ENCODE assay signal across 13 mouse cellular contexts in genomic region chr11:100290235-100290634, GRCm38 (mm10). TPM values are rescaled to one million over a fixed set of nuclear protein-coding genes. Genes with fewer than 3 reads are reported as not detected.
A peak's percentile ranks its signal among the peaks of the same experiment; 100 is the strongest.
DNase-seq lines count a peak whose midpoint lies in the region; ATAC-seq lines count a peak whose summit lies in the region.
"Had no signal": no experiment of that assay in that cellular context is flagged by ENCODE, and none has a peak within 500 bp of the region (broad histone marks: within the 10 kb centered on the region; RNA-seq: fewer than 3 reads in every experiment).

No protein-coding gene starts in this region.

- no peaks in the 10 kb centered on the region for H3K9me3 ChIP-seq in intestine, embryonic 16.5 days (ENCODE audit: control insufficient read depth, low read length)
- no peaks in the 10 kb centered on the region for H3K9me3 ChIP-seq in intestine, embryonic 15.5 days
- no peaks in the 10 kb centered on the region for H3K9me3 ChIP-seq in embryonic facial prominence, embryonic 13.5 days

- H3K9ac ChIP-seq in intestine, embryonic 16.5 days (ENCODE audit: low read depth, low read length), result peak overlapping the region; percentile 37; the same call in 1 of the 2 replicates
- H3K9ac ChIP-seq in intestine, embryonic 15.5 days, result no peak overlapping the region
- H3K9ac ChIP-seq in embryonic facial prominence, embryonic 13.5 days, result no peak overlapping the region
- H3K9ac ChIP-seq: liver, embryonic 14.5 days had no signal

- peak overlapping the region; percentile 57 for H3K27ac ChIP-seq in intestine, embryonic 16.5 days (ENCODE audit: low read length)
- H3K27ac ChIP-seq in intestine, embryonic 15.5 days, result no peak overlapping the region
- peak overlapping the region; percentile 86 for H3K27ac ChIP-seq in embryonic facial prominence, embryonic 13.5 days
- H3K27ac ChIP-seq: liver, embryonic 14.5 days had no signal

- no peak overlapping the region for H3K4me2 ChIP-seq in intestine, embryonic 16.5 days (ENCODE audit: low read depth, low read length)
- no peak overlapping the region for H3K4me2 ChIP-seq in intestine, embryonic 15.5 days (replicated peaks)
- H3K4me2 ChIP-seq in embryonic facial prominence, embryonic 13.5 days, result no peak overlapping the region

- DNase-seq in adrenal gland, adult 2 months, result peak; percentile 48
- no peak for DNase-seq in adrenal gland, adult 18-20 months (ENCODE audit: low spot score in 2 of 2)
- DNase-seq in lung, postnatal 36 days, result peak; percentile 45
- no peak for DNase-seq in thymus, postnatal 0 days (ENCODE audit: low spot score)
- no peak for DNase-seq in frontal cortex, adult 2 months (ENCODE audit: extremely low spot score in 1 of 2, low spot score in 1 of 2)
- DNase-seq: kidney, adult 11 months; thymus, postnatal 4 days had no signal

- no peaks in the 10 kb centered on the region for H3K27me3 ChIP-seq in intestine, embryonic 16.5 days (replicated peaks; ENCODE audit: control insufficient read depth, insufficient read depth, low read length)
- no peaks in the 10 kb centered on the region for H3K27me3 ChIP-seq in intestine, embryonic 15.5 days (replicated peaks)
- no peaks in the 10 kb centered on the region for H3K27me3 ChIP-seq in embryonic facial prominence, embryonic 13.5 days

- no peak overlapping the region for H3K4me3 ChIP-seq in intestine, embryonic 16.5 days (ENCODE audit: low read length)
- H3K4me3 ChIP-seq in intestine, embryonic 15.5 days (replicated peaks), result no peak overlapping the region
- H3K4me3 ChIP-seq in embryonic facial prominence, embryonic 13.5 days, result no peak overlapping the region

- no peaks in the 10 kb centered on the region for H3K36me3 ChIP-seq in intestine, embryonic 16.5 days (ENCODE audit: control insufficient read depth, insufficient read depth, low read length)
- no peaks in the 10 kb centered on the region for H3K36me3 ChIP-seq in intestine, embryonic 15.5 days
- H3K36me3 ChIP-seq in embryonic facial prominence, embryonic 13.5 days, result no peaks in the 10 kb centered on the region

- H3K4me1 ChIP-seq in intestine, embryonic 16.5 days (ENCODE audit: control insufficient read depth, insufficient read depth, low read length), result peaks cover 32% of the 10 kb centered on the region
- peaks cover 36% of the 10 kb centered on the region for H3K4me1 ChIP-seq in intestine, embryonic 15.5 days (replicated peaks)
- H3K4me1 ChIP-seq in embryonic facial prominence, embryonic 13.5 days, result peaks cover 20% of the 10 kb centered on the region

- 38% methylated on average over 5 of the region's 5 CpGs for WGBS in intestine, embryonic 16.5 days
- 45% methylated on average over 5 of the region's 5 CpGs for WGBS in intestine, embryonic 15.5 days
- WGBS in embryonic facial prominence, embryonic 13.5 days, result 43% methylated on average over 5 of the region's 5 CpGs

- ATAC-seq in intestine, embryonic 16.5 days, result no peak
- ATAC-seq in intestine, embryonic 15.5 days, result no peak
- no peak for ATAC-seq in embryonic facial prominence, embryonic 13.5 days (ENCODE audit: insufficient number of reproducible peaks, insufficient read depth, low FRiP score, low TSS enrichment, low read depth)
- ATAC-seq: midbrain, embryonic 16.5 days had no signal

RNA-seq across cellular contexts. Expression of gene Krt42, which starts 20.6 kb away (rescaled TPM):
- total RNA-seq in adrenal gland, adult 2 months (2021), result not detected
- polyA plus RNA-seq in adrenal gland, adult 2 months (2012; rRNA removed), result 0.12 TPM in 1 of 2 replicates, not detected in the other
- not detected for total RNA-seq in adrenal gland, adult 18-20 months (2021)
- not detected in 2 replicates for polyA plus RNA-seq in intestine, embryonic 16.5 days (2015; fragmentation: Nextera tagmentation; extraction: Ambion mirVana)
- not detected in 2 replicates for polyA plus RNA-seq in intestine, embryonic 15.5 days (2015; fragmentation: Nextera tagmentation; extraction: Ambion mirVana)
- polyA plus RNA-seq in embryonic facial prominence, embryonic 13.5 days (2015; fragmentation: Nextera tagmentation; extraction: Ambion mirVana), result 0.20 and 0.25 TPM in 2 replicates
- polyA plus RNA-seq in thymus, postnatal 0 days (2015; fragmentation: Nextera tagmentation; extraction: Ambion mirVana), result 0.35 and 0.46 TPM in 2 replicates
- polyA plus RNA-seq in frontal cortex, adult 2 months (2012; rRNA removed), result 0.14 TPM in 1 of 2 replicates, not detected in the other
- total RNA-seq: heart, adult 18-20 months had no signal
- polyA plus RNA-seq: liver, embryonic 14.5 days; midbrain, embryonic 16.5 days had no signal

RNA-seq across cellular contexts. Expression of gene Krt17, which starts 29.4 kb away (rescaled TPM):
- not detected for total RNA-seq in adrenal gland, adult 2 months (2021)
- polyA plus RNA-seq in adrenal gland, adult 2 months (2012; rRNA removed), result not detected in 2 replicates
- total RNA-seq in adrenal gland, adult 18-20 months (2021), result not detected
- 11.5 and 11.8 TPM in 2 replicates for polyA plus RNA-seq in intestine, embryonic 16.5 days (2015; fragmentation: Nextera tagmentation; extraction: Ambion mirVana)
- 11.6 and 12.7 TPM in 2 replicates for polyA plus RNA-seq in intestine, embryonic 15.5 days (2015; fragmentation: Nextera tagmentation; extraction: Ambion mirVana)
- polyA plus RNA-seq in embryonic facial prominence, embryonic 13.5 days (2015; fragmentation: Nextera tagmentation; extraction: Ambion mirVana), result 161 and 186 TPM in 2 replicates
- polyA plus RNA-seq in thymus, postnatal 0 days (2015; fragmentation: Nextera tagmentation; extraction: Ambion mirVana), result 436 and 450 TPM in 2 replicates
- 0.23 and 0.28 TPM in 2 replicates for polyA plus RNA-seq in frontal cortex, adult 2 months (2012; rRNA removed)

RNA-seq across cellular contexts. Expression of gene Eif1, which starts 29.4 kb away (rescaled TPM):
- total RNA-seq in adrenal gland, adult 2 months (2021), result 1,000 to 10,000 TPM; 1,002 to 1,252 TPM
- polyA plus RNA-seq in adrenal gland, adult 2 months (2012; rRNA removed), result 121 and 147 TPM in 2 replicates
- 1,000 to 10,000 TPM; 1,436 to 1,462 TPM for total RNA-seq in adrenal gland, adult 18-20 months (2021)
- polyA plus RNA-seq in intestine, embryonic 16.5 days (2015; fragmentation: Nextera tagmentation; extraction: Ambion mirVana), result 1,811 and 1,878 TPM in 2 replicates
- polyA plus RNA-seq in intestine, embryonic 15.5 days (2015; fragmentation: Nextera tagmentation; extraction: Ambion mirVana), result 1,793 and 1,952 TPM in 2 replicates
- polyA plus RNA-seq in embryonic facial prominence, embryonic 13.5 days (2015; fragmentation: Nextera tagmentation; extraction: Ambion mirVana), result 1,424 and 1,667 TPM in 2 replicates
- 2,060 and 2,248 TPM in 2 replicates for polyA plus RNA-seq in thymus, postnatal 0 days (2015; fragmentation: Nextera tagmentation; extraction: Ambion mirVana)
- polyA plus RNA-seq in frontal cortex, adult 2 months (2012; rRNA removed), result 510 and 517 TPM in 2 replicates

RNA-seq across cellular contexts. Expression of gene Krt16, which starts 41.5 kb away (rescaled TPM):
- total RNA-seq in adrenal gland, adult 2 months (2021), result not detected
- not detected in 2 replicates for polyA plus RNA-seq in adrenal gland, adult 2 months (2012; rRNA removed)
- total RNA-seq in adrenal gland, adult 18-20 months (2021), result not detected
- not detected in 2 replicates for polyA plus RNA-seq in intestine, embryonic 16.5 days (2015; fragmentation: Nextera tagmentation; extraction: Ambion mirVana)
- polyA plus RNA-seq in intestine, embryonic 15.5 days (2015; fragmentation: Nextera tagmentation; extraction: Ambion mirVana), result not detected in 2 replicates
- polyA plus RNA-seq in embryonic facial prominence, embryonic 13.5 days (2015; fragmentation: Nextera tagmentation; extraction: Ambion mirVana), result 0.33 and 0.45 TPM in 2 replicates
- polyA plus RNA-seq in thymus, postnatal 0 days (2015; fragmentation: Nextera tagmentation; extraction: Ambion mirVana), result 2.5 and 2.7 TPM in 2 replicates
- not detected in 2 replicates for polyA plus RNA-seq in frontal cortex, adult 2 months (2012; rRNA removed)
- total RNA-seq: heart, adult 18-20 months had no signal
- polyA plus RNA-seq: liver, embryonic 14.5 days; midbrain, embryonic 16.5 days had no signal

RNA-seq across cellular contexts. Expression of gene Gast, which starts 44.0 kb away (rescaled TPM):
- not detected for total RNA-seq in adrenal gland, adult 2 months (2021)
- polyA plus RNA-seq in adrenal gland, adult 2 months (2012; rRNA removed), result not detected in 2 replicates
- total RNA-seq in adrenal gland, adult 18-20 months (2021), result not detected
- polyA plus RNA-seq in intestine, embryonic 16.5 days (2015; fragmentation: Nextera tagmentation; extraction: Ambion mirVana), result 0.77 and 0.80 TPM in 2 replicates
- polyA plus RNA-seq in intestine, embryonic 15.5 days (2015; fragmentation: Nextera tagmentation; extraction: Ambion mirVana), result 2.1 and 2.4 TPM in 2 replicates
- polyA plus RNA-seq in embryonic facial prominence, embryonic 13.5 days (2015; fragmentation: Nextera tagmentation; extraction: Ambion mirVana), result 1.2 TPM in 1 of 2 replicates, not detected in the other
- 1.9 and 2.1 TPM in 2 replicates for polyA plus RNA-seq in thymus, postnatal 0 days (2015; fragmentation: Nextera tagmentation; extraction: Ambion mirVana)
- polyA plus RNA-seq in frontal cortex, adult 2 months (2012; rRNA removed), result not detected in 2 replicates
- total RNA-seq: heart, adult 18-20 months had no signal
- polyA plus RNA-seq: liver, embryonic 14.5 days had no signal

Comparison
In these comparisons a context has a peak if more than half of its experiments do, and no peak if none do; other contexts are left out.
1. DNase-seq: peak in adrenal gland, adult 2 months (single experiment) and lung, postnatal 36 days (single experiment); none in adrenal gland, adult 18-20 months (0 of 2), thymus, postnatal 0 days (single experiment) and frontal cortex, adult 2 months (0 of 2).
2. RNA of gene Krt17, which starts 29.4 kb away (polyA plus RNA-seq): 436 to 450 TPM in thymus, postnatal 0 days and 161 to 186 TPM in embryonic facial prominence, embryonic 13.5 days; 11.5 to 11.8 TPM in intestine, embryonic 16.5 days, 11.6 to 12.7 TPM in intestine, embryonic 15.5 days, 0.23 to 0.28 TPM in frontal cortex, adult 2 months and not detected in adrenal gland, adult 2 months; every median in the first group is over 10 times any median in the second.